Mouse (Mus musculus) thymus, adult 2 months (tissue): ENCODE measurements around the gene Zfp992.
"Not testable (repeated sequence)": the region's sequence is repeated elsewhere in the genome, so short reads cannot be mapped to it uniquely, and the experiment has no call there.

Source experiments
- CTCF ChIP-seq: fragments of 200-500 bp; IDR thresholded peaks from 2 replicates; pipeline ENCODE4 v1.5.1; 2012; ENCODE audit warnings: mild to moderate bottlenecking, control low read depth, low read length, moderate library complexity, borderline replicate concordance; ENCODE audit not compliant: control insufficient read depth, poor library complexity, insufficient read depth; ENCODE audit errors: extremely low read depth
- POLR2A ChIP-seq: fragments of 200-500 bp; IDR thresholded peaks from 2 replicates; pipeline ENCODE4 v1.6.1; 2012; ENCODE audit warnings: mild to moderate bottlenecking, low read length, control low read depth, moderate library complexity; ENCODE audit not compliant: control insufficient read depth, poor library complexity, insufficient read depth; ENCODE audit errors: extremely low read depth

GRCm38 (mm10) chr4:146474716-146475676 lies 26.2 kb downstream of the Zfp992 start:
- TF ChIP-seq CTCF, POLR2A: not testable (repeated sequence)
